Mouse (Mus musculus) kidney, adult 2 months (tissue): ENCODE measurements around the gene Astl. TPM values are rescaled to one million over a fixed set of nuclear protein-coding genes. Genes with fewer than 3 reads are reported as not detected.

Experiments
- DNase-seq: peaks from one replicate; pipeline ENCODE4 v3.0.0; 2021
- H3K27ac ChIP-seq: fragments of 200-500 bp; 2 replicates; pipeline ENCODE4 v1.5.1; 2012; ENCODE audit warnings: low read depth, low read length, control low read depth, inconsistent platforms; ENCODE audit not compliant: insufficient read depth
- H3K27me3 ChIP-seq: fragments of 200-500 bp; replicated peaks from 2 replicates; pipeline ENCODE4 v1.6.1; 2012; ENCODE audit warnings: mild to moderate bottlenecking, moderate library complexity, low read length, inconsistent platforms; ENCODE audit not compliant: control insufficient read depth, insufficient read depth
- H3K36me3 ChIP-seq: fragments of 200-500 bp; 2 replicates; pipeline ENCODE4 v1.6.1; 2012; ENCODE audit warnings: mild to moderate bottlenecking, moderate library complexity, low read length, inconsistent platforms; ENCODE audit not compliant: control insufficient read depth, insufficient read depth
- H3K4me1 ChIP-seq: fragments of 200-500 bp; 2 replicates; pipeline ENCODE4 v1.6.1; 2011; ENCODE audit warnings: low read length; ENCODE audit not compliant: control insufficient read depth, insufficient read depth
- H3K4me3 ChIP-seq: fragments of 200-500 bp; 2 replicates; pipeline ENCODE4 v1.5.1; 2011; ENCODE audit warnings: mild to moderate bottlenecking, low read depth, low read length, control low read depth; ENCODE audit not compliant: insufficient read depth
- CTCF ChIP-seq: fragments of 200-500 bp; conservative IDR thresholded peaks from 2 replicates; pipeline ENCODE4 v1.5.1; 2011; ENCODE audit warnings: low read depth, mild to moderate bottlenecking, control low read depth, low read length, moderate library complexity, mixed read lengths; ENCODE audit not compliant: insufficient read depth, insufficient read length
- POLR2A ChIP-seq: fragments of 200-500 bp; IDR thresholded peaks from one replicate; pipeline ENCODE4 v1.6.1; 2011; ENCODE audit warnings: low read depth, low read length, control low read depth
- WGBS: fragments of 180-500 bp; shearing (Covaris S2); methylation state at CpG from one replicate; pipeline ENCODE4 v1.1.7; 2018; 5-methylcytosine and 5-hydroxymethylcytosine counted together
- polyA plus RNA-seq: library from polyadenylated mRNA; depleted of rRNA; stranded (reverse); fragments of >200 nt; gene quantifications from 2 replicates; pipeline ENCODE4 v1.2.3, GENCODE M21; 2012

The Astl gene
- polyA plus RNA-seq, 1 experiment: not detected

GRCm38 (mm10) chr2:127314467-127315154 lies 23.8 kb upstream of the Astl start:
- no peak for DNase-seq

DNA sequence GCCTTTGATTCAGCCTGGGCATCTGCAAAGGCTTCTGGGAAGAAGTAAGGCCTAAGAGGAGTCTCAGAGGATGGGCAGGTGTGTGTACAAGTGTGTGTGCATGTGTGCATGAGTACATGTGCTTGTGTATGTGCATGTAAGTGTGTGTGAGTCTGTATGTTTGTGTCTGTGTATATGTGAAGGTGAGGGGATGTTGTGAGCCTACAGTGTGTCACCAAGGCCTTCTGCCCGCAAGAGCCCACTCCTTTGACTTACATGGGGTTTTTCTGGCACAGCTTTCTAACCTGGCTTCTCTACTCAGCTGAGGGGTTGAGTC lies 23.3 kb upstream of the Astl start:
- Histone ChIP-seq H3K36me3 (no peaks in the 10 kb centered on the region), H3K4me3 (no peak overlapping the region), H3K27me3 (no peaks in the 10 kb centered on the region), H3K4me1 (no peaks in the 10 kb centered on the region), H3K27ac (no peak overlapping the region)
- WGBS: 100% methylated on average over 1 of the region's 1 CpGs
- no peak for DNase-seq
- TF ChIP-seq POLR2A: no peak
- TF ChIP-seq CTCF: no peak

More at GRCm38 (mm10) chr2:127314467-127315154, 23.8 kb upstream of the Astl start:
- H3K4me3 ChIP-seq: no peak overlapping the region
- no peaks in the 10 kb centered on the region for H3K4me1 ChIP-seq
- WGBS: 66% methylated on average over 6 of the region's 6 CpGs
- H3K36me3 ChIP-seq: no peaks in the 10 kb centered on the region
- H3K27me3 ChIP-seq: no peaks in the 10 kb centered on the region
- no peak overlapping the region for H3K27ac ChIP-seq
- TF ChIP-seq POLR2A (no peak), CTCF (no peak)

- DNase-seq: no peak
Observed at GRCm38 (mm10) chr2:127316431-127316830, 22.0 kb upstream of the Astl start.

DNA sequence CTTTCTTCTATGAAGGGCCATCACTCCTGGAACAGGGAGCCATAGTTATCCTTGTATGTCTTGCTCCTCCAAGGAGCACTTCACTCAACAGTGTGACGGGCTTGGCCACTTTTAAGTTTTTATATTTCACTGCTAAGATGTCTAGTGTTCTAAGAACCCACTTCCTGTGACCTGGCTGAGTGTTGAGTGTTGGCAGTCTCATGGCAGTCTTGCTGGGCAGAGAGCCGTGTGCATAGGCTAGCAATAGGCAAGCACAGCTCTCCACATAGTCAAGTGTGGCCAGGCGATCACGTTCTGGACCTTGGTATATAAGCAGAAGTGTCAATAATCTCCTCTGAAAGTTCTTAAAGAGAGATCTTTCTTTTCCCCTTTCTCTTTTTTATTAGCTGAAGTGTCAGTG lies 20.3 kb upstream of the Astl start:
- no peak overlapping the region for H3K4me3 ChIP-seq
- TF ChIP-seq POLR2A: no peak
- no peak for TF ChIP-seq CTCF
- H3K27ac ChIP-seq: no peak overlapping the region
- no peaks in the 10 kb centered on the region for H3K27me3 ChIP-seq
- no peak for DNase-seq
- 89% methylated on average over 4 of the region's 4 CpGs for WGBS
- H3K36me3 ChIP-seq: no peaks in the 10 kb centered on the region
- H3K4me1 ChIP-seq: no peaks in the 10 kb centered on the region

More at GRCm38 (mm10) chr2:127316431-127316830, 22.0 kb upstream of the Astl start:
- no peak overlapping the region for H3K4me3 ChIP-seq
- WGBS: 90% methylated on average over 5 of the region's 5 CpGs
- no peaks in the 10 kb centered on the region for H3K27me3 ChIP-seq
- H3K4me1 ChIP-seq: no peaks in the 10 kb centered on the region
- no peaks in the 10 kb centered on the region for H3K36me3 ChIP-seq
- TF ChIP-seq CTCF (no peak), POLR2A (no peak)
- no peak overlapping the region for H3K27ac ChIP-seq

DNA sequence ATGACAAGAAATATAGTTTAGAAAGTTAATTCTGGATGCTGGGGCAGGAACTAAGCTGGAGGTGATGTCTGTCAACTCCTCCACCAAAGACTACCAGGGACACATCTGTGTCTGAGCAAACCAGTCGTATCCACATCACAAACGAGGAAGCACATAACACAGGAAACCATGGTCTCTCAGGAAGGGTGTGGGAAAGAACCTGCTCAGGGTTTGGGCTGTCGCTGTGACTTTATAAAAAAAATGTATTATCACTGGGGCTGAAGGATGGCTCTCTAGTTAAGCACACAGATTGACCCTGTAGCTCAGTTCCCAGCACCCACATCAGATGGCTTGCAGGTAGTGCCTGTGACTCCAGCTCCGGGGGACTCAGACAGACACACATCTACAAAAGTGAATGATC lies 19.4 kb upstream of the Astl start:
- no peaks in the 10 kb centered on the region for H3K4me1 ChIP-seq
- no peak overlapping the region for H3K4me3 ChIP-seq
- 70% methylated on average over 4 of the region's 4 CpGs for WGBS
- TF ChIP-seq CTCF: no peak
- TF ChIP-seq POLR2A: no peak
- no peak for DNase-seq
- H3K27ac ChIP-seq: no peak overlapping the region
- H3K36me3 ChIP-seq: no peaks in the 10 kb centered on the region
- H3K27me3 ChIP-seq: no peaks in the 10 kb centered on the region

DNA sequence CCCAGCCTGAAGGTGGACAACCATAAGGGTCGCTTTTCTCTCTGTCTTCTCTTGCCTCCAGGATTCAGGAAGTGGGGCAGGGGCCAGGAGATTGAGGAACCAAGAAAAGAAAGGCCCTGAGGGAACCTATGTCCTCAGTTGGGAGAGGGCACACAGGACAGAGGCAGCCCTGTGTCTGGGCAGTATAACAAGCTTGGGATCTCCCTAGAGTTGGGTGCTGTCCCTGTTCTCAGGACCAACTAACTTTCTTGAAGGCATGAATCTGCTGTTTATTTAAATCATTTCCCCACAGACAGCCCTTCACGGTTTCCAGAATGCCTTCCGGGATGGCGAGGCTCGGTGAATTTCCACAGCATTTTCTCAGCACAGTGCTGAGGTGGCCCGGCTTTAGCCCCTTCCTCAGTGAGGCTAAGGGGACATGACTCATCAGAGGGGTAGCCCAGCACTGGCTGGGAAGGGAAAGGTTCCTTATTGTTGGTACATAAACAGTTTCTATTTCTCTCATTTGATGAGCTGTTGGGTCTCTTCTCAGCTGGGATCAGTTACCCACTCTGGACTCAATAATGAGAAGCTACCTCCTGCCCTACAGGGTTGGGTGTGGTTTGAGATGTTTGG lies 15.7 kb upstream of the Astl start:
- no peak for TF ChIP-seq POLR2A
- no peak for TF ChIP-seq CTCF
- Histone ChIP-seq H3K27ac (no peak overlapping the region), H3K4me1 (no peaks in the 10 kb centered on the region), H3K27me3 (no peaks in the 10 kb centered on the region), H3K4me3 (no peak overlapping the region), H3K36me3 (no peaks in the 10 kb centered on the region)
- no peak for DNase-seq
- WGBS: 82% methylated on average over 6 of the region's 6 CpGs

DNA sequence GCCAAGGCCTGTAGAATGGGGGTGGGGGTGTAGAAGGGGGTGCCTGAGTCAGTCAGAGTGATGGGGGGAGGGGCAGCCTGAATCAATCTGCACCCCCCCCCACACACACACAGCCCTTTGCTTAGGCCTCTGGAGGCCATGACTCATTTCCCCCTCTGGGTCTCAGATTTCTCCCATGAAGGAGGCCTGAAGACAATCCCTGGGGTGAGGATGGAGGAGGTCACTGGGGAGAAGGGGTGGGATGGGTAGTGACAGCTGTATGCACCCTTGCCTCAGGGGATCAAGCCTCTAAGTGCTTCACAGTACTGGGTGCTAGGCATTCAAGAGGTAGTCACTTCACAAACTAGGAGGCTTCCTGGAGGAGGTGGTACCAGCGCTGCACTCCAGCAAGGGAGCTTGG lies 14.8 kb upstream of the Astl start:
- Histone ChIP-seq H3K27ac (no peak overlapping the region), H3K36me3 (no peaks in the 10 kb centered on the region), H3K27me3 (no peaks in the 10 kb centered on the region), H3K4me1 (no peaks in the 10 kb centered on the region), H3K4me3 (no peak overlapping the region)
- WGBS: 88% methylated on average over 1 of the region's 1 CpGs
- DNase-seq: no peak
- TF ChIP-seq POLR2A (no peak), CTCF (no peak)
